Mouse (Mus musculus): ENCODE measurements around the gene Son.

- TF ChIP-seq POLR2A (IDR thresholded peaks at IDR 0.05; ENCODE audit: borderline replicate concordance, extremely low read depth, low read depth, low read length) (no peak), CTCF (IDR thresholded peaks at IDR 0.05; ENCODE audit: insufficient read depth, low read length) (no peak)
Observed at GRCm38 (mm10) chr16:91663795-91664194, 16.5 kb downstream of the Son start.

Data from lung, adult 2 months (tissue).